Mouse (Mus musculus) hindbrain, embryonic 11.5 days (tissue): ENCODE measurements at regions not wholly inside any gene's neighbourhood (a gene's known extent, or its start where the extent isn't known, plus 50 kb on each side); places are given as distances from the start of the nearest gene placed in this dataset.

Source experiments
- ATAC-seq: fragments of 200-750 bp; cut with Nextera tagmentation; 2 replicates; pipeline ENCODE4 v1.8.0; 2017; ENCODE audit warnings: mild to moderate bottlenecking, moderate TSS enrichment, moderate library complexity; ENCODE audit not compliant: low FRiP score
- DNase-seq: peaks from one replicate; pipeline ENCODE4 v3.0.0-alpha.2; 2015; ENCODE audit warnings: low spot score
- H3K27ac ChIP-seq: fragments of 300-500 bp; sonication (generic); 2 replicates; pipeline ENCODE4 v1.5.1; 2014; ENCODE audit warnings: mild to moderate bottlenecking, low read depth, low read length
- H3K27me3 ChIP-seq: fragments of 300-500 bp; sonication (generic); 2 replicates; pipeline ENCODE4 v1.6.1; 2014; ENCODE audit warnings: mild to moderate bottlenecking, low read length, moderate library complexity, mixed read lengths; ENCODE audit not compliant: control insufficient read depth, insufficient read depth
- H3K36me3 ChIP-seq: fragments of 300-500 bp; sonication (generic); 2 replicates; pipeline ENCODE4 v1.6.1; 2014; ENCODE audit warnings: mild to moderate bottlenecking, low read length, moderate library complexity, mixed read lengths; ENCODE audit not compliant: control insufficient read depth, insufficient read depth
- H3K4me1 ChIP-seq: fragments of 300-500 bp; sonication (generic); replicated peaks from 2 replicates; pipeline ENCODE4 v1.6.1; 2014; ENCODE audit warnings: low read length, mixed read lengths; ENCODE audit not compliant: control insufficient read depth, insufficient read depth
- H3K4me2 ChIP-seq: fragments of 300-500 bp; sonication (generic); replicated peaks from 2 replicates; pipeline ENCODE4 v1.6.1; 2014; ENCODE audit warnings: mild to moderate bottlenecking, low read depth, low read length
- H3K4me3 ChIP-seq: fragments of 300-500 bp; sonication (generic); 2 replicates; pipeline ENCODE4 v1.5.1; 2014; ENCODE audit warnings: low read depth, low read length
- H3K9ac ChIP-seq: fragments of 300-500 bp; sonication (generic); 2 replicates; pipeline ENCODE4 v1.6.1; 2014; ENCODE audit warnings: low read depth, low read length
- H3K9me3 ChIP-seq: fragments of 300-500 bp; sonication (generic); 2 replicates; pipeline ENCODE4 v1.6.1; 2016; ENCODE audit warnings: low read length; ENCODE audit not compliant: control insufficient read depth
- WGBS: fragments of 180-500 bp; shearing (Covaris S2); extraction: QIAGEN DNeasy Blood & Tissue Kit; methylation state at CpG from one replicate; pipeline ENCODE4 v1.1.7; 2014; 5-methylcytosine and 5-hydroxymethylcytosine counted together

DNA sequence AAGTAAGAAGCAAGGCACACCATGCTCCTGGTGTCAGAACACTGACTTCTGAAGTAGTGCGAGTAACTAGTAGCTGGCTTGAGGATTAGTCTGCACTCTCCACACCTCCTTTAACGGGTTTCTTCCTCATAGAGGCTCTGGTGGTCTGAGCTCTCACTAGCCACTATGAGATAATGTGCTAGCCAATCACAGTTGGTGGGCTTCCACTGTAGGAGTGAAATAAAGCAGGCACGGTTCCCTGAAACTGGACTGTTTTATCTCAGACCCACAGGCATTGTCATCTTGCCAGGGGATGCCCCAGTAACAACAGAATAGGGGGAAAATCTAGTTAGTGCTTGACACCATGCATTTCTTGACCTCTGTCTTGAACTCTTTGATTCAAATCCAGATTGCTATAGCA, 118.3 kb downstream of the Nfkbiz start:
- no peaks in the 10 kb centered on the region for H3K4me1 ChIP-seq
- H3K27ac ChIP-seq: no peak overlapping the region
- no peak overlapping the region for H3K9ac ChIP-seq
- no peaks in the 10 kb centered on the region for H3K36me3 ChIP-seq
- WGBS: 64% methylated on average over 3 of the region's 3 CpGs
- ATAC-seq (no peak), DNase-seq (no peak)
- H3K9me3 ChIP-seq: no peaks in the 10 kb centered on the region
- H3K4me2 ChIP-seq: no peak overlapping the region
- no peaks in the 10 kb centered on the region for H3K27me3 ChIP-seq
- no peak overlapping the region for H3K4me3 ChIP-seq

DNA sequence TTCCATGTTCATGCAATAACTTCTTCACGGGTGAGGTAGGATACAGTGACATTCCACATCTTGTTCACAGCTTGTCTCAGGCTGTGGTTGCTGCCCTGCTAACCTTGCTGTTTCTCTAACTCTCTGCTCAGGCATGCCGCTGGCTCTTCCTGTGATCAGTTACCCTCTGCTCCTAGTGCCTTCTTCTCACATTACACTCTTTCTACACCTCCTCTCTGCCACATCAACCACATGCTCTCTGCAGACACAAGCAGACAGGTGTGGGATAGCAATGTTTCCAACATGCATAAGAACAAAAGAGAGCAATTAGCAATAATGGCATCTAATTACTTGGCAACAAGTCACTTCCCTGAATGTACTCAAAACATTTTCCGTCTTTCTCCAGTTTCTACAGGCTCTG, 128.7 kb downstream of the Nfkbiz start:
- no peak overlapping the region for H3K4me3 ChIP-seq
- H3K27ac ChIP-seq: no peak overlapping the region
- ATAC-seq: no peak
- WGBS: 54% methylated on average over 3 of the region's 3 CpGs
- H3K4me2 ChIP-seq: no peak overlapping the region
- H3K9me3 ChIP-seq: no peaks in the 10 kb centered on the region
- no peaks in the 10 kb centered on the region for H3K27me3 ChIP-seq
- H3K4me1 ChIP-seq: no peaks in the 10 kb centered on the region
- H3K9ac ChIP-seq: no peak overlapping the region
- no peaks in the 10 kb centered on the region for H3K36me3 ChIP-seq
- DNase-seq: no peak

DNA sequence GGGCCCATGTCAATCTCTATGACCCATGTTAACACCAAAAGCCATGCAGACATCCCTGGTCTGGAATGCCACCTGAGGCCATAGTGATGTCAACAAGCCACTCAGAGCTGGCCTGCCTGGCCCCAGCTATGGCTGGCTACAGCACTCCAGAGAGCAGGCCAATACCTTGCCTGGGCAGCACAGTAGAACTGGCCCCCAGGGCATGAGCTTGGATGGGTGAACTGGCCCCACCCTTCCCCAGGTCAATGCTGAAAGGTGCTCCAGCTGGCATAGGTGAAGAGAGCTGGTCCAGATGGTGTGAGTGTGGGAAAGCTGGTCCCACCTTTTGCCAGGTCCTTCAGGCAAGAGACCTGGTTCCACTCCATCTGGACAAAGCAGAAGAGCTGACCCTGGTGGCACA, 132.2 kb downstream of the Nfkbiz start:
- no peak overlapping the region for H3K27ac ChIP-seq
- no peak overlapping the region for H3K4me2 ChIP-seq
- no peak overlapping the region for H3K9ac ChIP-seq
- H3K4me3 ChIP-seq: no peak overlapping the region
- DNase-seq (no peak), ATAC-seq (peak; percentile 47; the same call in 1 of the 2 replicates)
- H3K9me3 ChIP-seq: no peaks in the 10 kb centered on the region
- no peaks in the 10 kb centered on the region for H3K36me3 ChIP-seq
- H3K27me3 ChIP-seq: no peaks in the 10 kb centered on the region
- no peaks in the 10 kb centered on the region for H3K4me1 ChIP-seq

DNA sequence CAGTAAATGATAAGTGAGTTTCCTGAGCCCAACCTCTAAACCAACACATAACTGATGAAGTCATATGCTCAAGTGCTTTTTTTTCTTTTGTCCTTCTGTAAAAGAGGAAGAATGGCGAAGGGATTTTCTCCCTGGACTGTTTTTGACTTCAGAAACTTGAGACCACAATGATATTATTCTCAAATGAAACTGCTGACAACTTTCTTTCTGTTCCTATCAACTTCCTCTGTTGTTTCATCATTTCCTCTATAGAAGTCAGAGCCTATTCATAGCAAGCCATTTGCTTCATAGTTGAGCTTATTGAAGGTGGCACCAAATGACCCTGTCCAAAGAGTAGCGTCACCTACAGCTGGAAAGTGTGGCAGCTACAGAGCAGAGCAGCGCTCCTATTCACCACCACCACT, 140.2 kb downstream of the Nfkbiz start:
- H3K27me3 ChIP-seq: no peaks in the 10 kb centered on the region
- DNase-seq: no peak
- H3K27ac ChIP-seq: no peak overlapping the region
- H3K36me3 ChIP-seq: no peaks in the 10 kb centered on the region
- no peak overlapping the region for H3K4me2 ChIP-seq
- WGBS: 86% methylated on average over 3 of the region's 3 CpGs
- H3K9me3 ChIP-seq: no peaks in the 10 kb centered on the region
- no peak overlapping the region for H3K9ac ChIP-seq
- no peaks in the 10 kb centered on the region for H3K4me1 ChIP-seq
- H3K4me3 ChIP-seq: no peak overlapping the region
- no peak for ATAC-seq

DNA sequence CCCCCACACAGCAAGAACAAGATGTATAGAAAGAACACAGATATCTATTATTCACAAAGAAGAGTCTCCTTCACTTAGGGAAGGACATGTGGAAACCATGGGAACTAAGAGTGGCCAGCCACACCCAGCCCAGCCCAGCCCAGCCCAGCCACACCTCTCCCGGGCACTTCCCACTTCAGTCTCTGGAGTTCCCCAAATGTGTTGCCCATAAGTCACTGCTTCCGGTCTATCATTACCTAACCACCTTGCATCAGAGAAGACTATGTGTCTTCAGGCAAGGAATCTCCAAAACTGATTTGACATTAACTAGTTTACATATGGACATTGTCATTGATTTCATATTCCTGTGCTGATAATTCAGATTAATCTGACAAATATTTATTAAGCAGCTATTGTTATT, 147.6 kb downstream of the Nfkbiz start:
- Histone ChIP-seq H3K27me3 (no peaks in the 10 kb centered on the region), H3K4me2 (no peak overlapping the region), H3K9me3 (no peaks in the 10 kb centered on the region), H3K9ac (no peak overlapping the region), H3K4me1 (no peaks in the 10 kb centered on the region), H3K36me3 (no peaks in the 10 kb centered on the region), H3K4me3 (no peak overlapping the region), H3K27ac (no peak overlapping the region)
- ATAC-seq (no peak), DNase-seq (no peak)
- 82% methylated on average over 2 of the region's 2 CpGs for WGBS

GRCm38 (mm10) chr16:55663946-55664345, 174.8 kb downstream of the Nfkbiz start:
- Histone ChIP-seq H3K9ac (no peak overlapping the region), H3K4me3 (no peak overlapping the region), H3K4me1 (no peaks in the 10 kb centered on the region), H3K9me3 (no peaks in the 10 kb centered on the region), H3K27me3 (no peaks in the 10 kb centered on the region), H3K27ac (no peak overlapping the region), H3K4me2 (no peak overlapping the region), H3K36me3 (no peaks in the 10 kb centered on the region)
- DNase-seq (no peak), ATAC-seq (no peak)
- 94% methylated on average over 1 of the region's 1 CpGs for WGBS

DNA sequence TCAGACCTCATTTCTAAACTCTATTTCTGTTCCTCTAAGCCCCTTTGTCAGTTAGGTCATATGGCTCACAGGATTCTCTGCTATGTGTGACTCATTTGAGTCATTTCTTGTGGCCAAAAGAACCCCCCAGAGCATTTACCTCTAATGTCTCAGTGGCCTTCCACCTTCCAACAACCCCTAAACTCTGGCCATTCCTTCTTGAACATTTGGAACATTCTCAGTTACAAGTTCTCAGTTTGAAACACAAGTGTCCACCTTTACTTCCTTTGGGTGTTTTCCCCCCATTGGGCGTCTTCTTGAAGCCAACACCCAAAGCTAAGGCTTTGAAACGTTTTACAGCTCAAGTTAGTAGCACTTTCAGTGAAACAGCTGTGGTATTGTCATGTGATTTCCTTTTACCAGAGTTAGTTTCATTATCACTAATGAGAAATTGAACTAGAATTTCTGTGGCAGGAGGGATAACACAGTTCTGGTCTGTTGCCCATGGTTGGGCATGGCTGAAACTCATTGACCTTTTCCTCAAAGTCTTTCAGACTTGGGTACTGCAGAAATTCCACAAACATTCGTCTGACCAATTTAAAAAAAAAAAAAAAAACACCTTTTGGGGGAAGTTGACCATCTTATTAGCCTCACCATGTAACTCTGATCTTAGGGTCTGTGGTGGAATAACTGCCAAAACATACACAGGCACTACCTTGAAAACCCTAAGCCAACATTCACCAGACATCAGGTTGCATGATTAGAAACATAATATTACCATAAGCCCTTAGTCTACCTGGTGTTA, 201.8 kb downstream of the Nfkbiz start:
- no peak for DNase-seq
- 70% methylated on average over 3 of the region's 3 CpGs for WGBS
- no peak overlapping the region for H3K4me2 ChIP-seq
- no peaks in the 10 kb centered on the region for H3K27me3 ChIP-seq
- no peaks in the 10 kb centered on the region for H3K4me1 ChIP-seq
- no peak for ATAC-seq
- no peak overlapping the region for H3K4me3 ChIP-seq
- H3K36me3 ChIP-seq: no peaks in the 10 kb centered on the region
- no peaks in the 10 kb centered on the region for H3K9me3 ChIP-seq
- no peak overlapping the region for H3K27ac ChIP-seq
- H3K9ac ChIP-seq: no peak overlapping the region

DNA sequence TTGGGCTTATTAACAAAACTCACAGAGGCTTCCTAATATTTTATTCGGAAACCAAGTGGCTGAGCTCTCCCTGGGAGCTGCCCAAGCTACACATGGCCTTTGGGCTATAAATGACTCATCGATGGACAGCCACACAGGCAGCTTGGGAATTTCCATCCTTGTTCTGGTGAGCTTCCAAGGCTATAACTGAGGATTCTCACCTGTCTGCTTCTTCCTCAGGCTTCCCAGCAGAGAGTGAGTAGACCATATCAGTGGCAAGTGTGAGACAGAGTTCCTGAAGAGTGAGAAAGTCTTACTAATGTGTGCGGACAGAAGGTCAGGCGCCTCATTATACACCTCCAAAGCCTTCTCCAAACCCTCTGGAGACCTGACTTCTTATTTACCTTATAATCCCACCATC, 202.5 kb downstream of the Nfkbiz start:
- WGBS: 83% methylated on average over 4 of the region's 4 CpGs
- no peaks in the 10 kb centered on the region for H3K36me3 ChIP-seq
- ATAC-seq (no peak), DNase-seq (no peak)
- no peak overlapping the region for H3K27ac ChIP-seq
- H3K4me3 ChIP-seq: no peak overlapping the region
- no peak overlapping the region for H3K4me2 ChIP-seq
- H3K9me3 ChIP-seq: no peaks in the 10 kb centered on the region
- no peaks in the 10 kb centered on the region for H3K27me3 ChIP-seq
- no peak overlapping the region for H3K9ac ChIP-seq
- H3K4me1 ChIP-seq: no peaks in the 10 kb centered on the region

GRCm38 (mm10) chr16:55634691-55635090, 204.0 kb downstream of the Nfkbiz start:
- no peaks in the 10 kb centered on the region for H3K4me1 ChIP-seq
- H3K4me3 ChIP-seq: no peak overlapping the region
- no peaks in the 10 kb centered on the region for H3K27me3 ChIP-seq
- no peak overlapping the region for H3K4me2 ChIP-seq
- no peaks in the 10 kb centered on the region for H3K9me3 ChIP-seq
- H3K27ac ChIP-seq: no peak overlapping the region
- WGBS: 85% methylated on average over 1 of the region's 1 CpGs
- H3K36me3 ChIP-seq: no peaks in the 10 kb centered on the region
- no peak overlapping the region for H3K9ac ChIP-seq
- ATAC-seq (no peak), DNase-seq (no peak)
